Comparison of ENCODE assay signal across 20 mouse cellular contexts in genomic region chr17:46123953-46124700, GRCm38 (mm10). TPM values are rescaled to one million over a fixed set of nuclear protein-coding genes. Genes with fewer than 3 reads are reported as not detected.
DNase-seq lines count a peak whose midpoint lies in the region; ATAC-seq and TF ChIP-seq lines count a peak whose summit lies in the region.
"Had no signal": no experiment of that assay in that cellular context is flagged by ENCODE, and none has a peak within 500 bp of the region (broad histone marks: within the 10 kb centered on the region; RNA-seq: fewer than 3 reads in every experiment).

No protein-coding gene starts in this region.

- H3K9me3 ChIP-seq in heart, embryonic 15.5 days (replicated peaks): no peaks in the 10 kb centered on the region
- H3K9me3 ChIP-seq in stomach, postnatal 0 days (ENCODE audit: control insufficient read depth, low read length): no peaks in the 10 kb centered on the region
- H3K9me3 ChIP-seq: embryonic facial prominence, embryonic 12.5 days; kidney, embryonic 15.5 days; limb, embryonic 12.5 days had no signal

- no peaks in the 10 kb centered on the region for H3K27me3 ChIP-seq in heart, embryonic 15.5 days
- H3K27me3 ChIP-seq in stomach, postnatal 0 days (ENCODE audit: control insufficient read depth, insufficient read depth, low read length): no peaks in the 10 kb centered on the region
- H3K27me3 ChIP-seq: embryonic facial prominence, embryonic 12.5 days; kidney, embryonic 15.5 days; limb, embryonic 12.5 days had no signal

- no peak for ATAC-seq in heart, embryonic 15.5 days (replicated peaks; ENCODE audit: insufficient number of reproducible peaks, insufficient read depth, low FRiP score, low read depth)
- peak; percentile 10; the same call in 1 of the 2 replicates for ATAC-seq in stomach, postnatal 0 days (ENCODE audit: low FRiP score, low TSS enrichment)
- ATAC-seq: forebrain, embryonic 14.5 days; lung, postnatal 0 days had no signal

- no peak overlapping the region for H3K4me3 ChIP-seq in layer of hippocampus, adult 2 months
- no peak overlapping the region for H3K4me3 ChIP-seq in heart, embryonic 15.5 days
- no peak overlapping the region for H3K4me3 ChIP-seq in stomach, postnatal 0 days (ENCODE audit: low read depth, low read length)
- H3K4me3 ChIP-seq: embryonic facial prominence, embryonic 12.5 days; erythroblast, embryonic 14.5 days; kidney, embryonic 15.5 days; limb, embryonic 12.5 days had no signal

- WGBS in heart, embryonic 15.5 days: 68% methylated on average over 12 of the region's 12 CpGs
- WGBS in stomach, postnatal 0 days: 78% methylated on average over 12 of the region's 12 CpGs

- no peak for TF ChIP-seq EP300 in stomach, postnatal 0 days (optimal IDR thresholded peaks at IDR 0.05)

- no peak overlapping the region for H3K9ac ChIP-seq in heart, embryonic 15.5 days
- no peak overlapping the region for H3K9ac ChIP-seq in stomach, postnatal 0 days (ENCODE audit: low read length)
- H3K9ac ChIP-seq: embryonic facial prominence, embryonic 12.5 days; kidney, embryonic 15.5 days; limb, embryonic 12.5 days; liver, embryonic 14.5 days had no signal

- no peak overlapping the region for H3K4me2 ChIP-seq in heart, embryonic 15.5 days
- H3K4me2 ChIP-seq in stomach, postnatal 0 days (replicated peaks; ENCODE audit: low read depth): no peak overlapping the region
- H3K4me2 ChIP-seq: embryonic facial prominence, embryonic 12.5 days; kidney, embryonic 15.5 days; limb, embryonic 12.5 days; midbrain, embryonic 11.5 days had no signal

- peak; percentile 28 for TF ChIP-seq CTCF in layer of hippocampus, adult 2 months (conservative IDR thresholded peaks at IDR 0.05)
- TF ChIP-seq CTCF in stomach, postnatal 0 days (IDR thresholded peaks at IDR 0.05; ENCODE audit: low read depth): 0 out of 2 replicates have a peak, but pooled peaks have one; percentile 6

- H3K27ac ChIP-seq in layer of hippocampus, adult 2 months: no peak overlapping the region
- H3K27ac ChIP-seq in heart, embryonic 15.5 days: peak overlapping the region; percentile 29; the same call in 1 of the 2 replicates
- no peak overlapping the region for H3K27ac ChIP-seq in stomach, postnatal 0 days (replicated peaks)
- H3K27ac ChIP-seq: embryonic facial prominence, embryonic 12.5 days; kidney, embryonic 15.5 days; limb, embryonic 12.5 days; liver, embryonic 14.5 days had no signal

- H3K36me3 ChIP-seq in heart, embryonic 15.5 days: peaks cover 67% of the 10 kb centered on the region
- peaks cover 33% of the 10 kb centered on the region for H3K36me3 ChIP-seq in stomach, postnatal 0 days (ENCODE audit: control insufficient read depth, insufficient read depth, low read length)

- peak; percentile 68 for DNase-seq in gastrocnemius, adult 18-20 months (ENCODE audit: low spot score)
- no peak for DNase-seq in gastrocnemius, postnatal 4 days (ENCODE audit: low spot score in 2 of 2)
- no peak for DNase-seq in layer of hippocampus, adult 2 months (ENCODE audit: low spot score in 2 of 2)
- DNase-seq in layer of hippocampus, adult 9-11 months: no peak
- DNase-seq in stomach, postnatal 0 days (ENCODE audit: low spot score): no peak
- no peak for DNase-seq in T-cell, adult 2 months (ENCODE audit: low spot score)
- DNase-seq in adrenal gland, adult 8-10 months: no peak
- DNase-seq: adrenal gland, postnatal 14 days; cerebellum, adult 11 months; cerebellum, postnatal 10 days; thymus, postnatal 36 days had no signal

- 0 out of 2 replicates have a peak, but pooled peaks cover 7% of the 10 kb centered on the region for H3K4me1 ChIP-seq in heart, embryonic 15.5 days (replicated peaks)
- H3K4me1 ChIP-seq in stomach, postnatal 0 days (replicated peaks; ENCODE audit: control insufficient read depth, insufficient read depth): no peaks in the 10 kb centered on the region
- H3K4me1 ChIP-seq: embryonic facial prominence, embryonic 12.5 days; limb, embryonic 12.5 days had no signal

RNA-seq across cellular contexts. Expression of gene Mrps18a, which starts 13.3 kb away (rescaled TPM):
- 10 to 100 TPM; 86.2 to 99.1 TPM for total RNA-seq in gastrocnemius, adult 18-20 months (2021)
- 10 to 100 TPM; 65.9 to 69.3 TPM for total RNA-seq in gastrocnemius, postnatal 4 days (2021)
- total RNA-seq in layer of hippocampus, adult 2 months (2021): 10 to 100 TPM; 81.1 to 82.5 TPM
- 118 and 121 TPM in 2 replicates for polyA plus RNA-seq in heart, embryonic 15.5 days (2015; fragmentation: Nextera tagmentation; extraction: Ambion mirVana)
- 94.9 and 99.0 TPM in 2 replicates for polyA plus RNA-seq in stomach, postnatal 0 days (2015; fragmentation: Nextera tagmentation; extraction: Ambion mirVana)
- 100 to 1,000 TPM in 2 of 4 experiments, 10 to 100 TPM in 2; 94.5 to 106 (median 101) TPM for total RNA-seq in adrenal gland, adult 8-10 months (2022)

RNA-seq across cellular contexts. Expression of gene Rsph9, which starts 19.9 kb away (rescaled TPM):
- under 1 TPM; 0.47 to 0.57 TPM for total RNA-seq in gastrocnemius, adult 18-20 months (2021)
- 1 to 10 TPM; 1.1 to 1.4 TPM for total RNA-seq in gastrocnemius, postnatal 4 days (2021)
- 10 to 100 TPM; 27.4 to 28.8 TPM for total RNA-seq in layer of hippocampus, adult 2 months (2021)
- 5.8 and 6.9 TPM in 2 replicates for polyA plus RNA-seq in heart, embryonic 15.5 days (2015; fragmentation: Nextera tagmentation; extraction: Ambion mirVana)
- 13.1 and 13.6 TPM in 2 replicates for polyA plus RNA-seq in stomach, postnatal 0 days (2015; fragmentation: Nextera tagmentation; extraction: Ambion mirVana)
- 10 to 100 TPM in 3 of 4 experiments, 1 to 10 TPM in 1; 6.0 to 21.4 (median 15.3) TPM for total RNA-seq in adrenal gland, adult 8-10 months (2022)
- polyA plus RNA-seq: erythroblast, embryonic 14.5 days had no signal

RNA-seq across cellular contexts. Expression of gene Mad2l1bp, which starts 29.2 kb away (rescaled TPM):
- total RNA-seq in gastrocnemius, adult 18-20 months (2021): 10 to 100 TPM; 16.6 to 19.3 TPM
- total RNA-seq in gastrocnemius, postnatal 4 days (2021): 10 to 100 TPM; 15.7 to 17.6 TPM
- 10 to 100 TPM in 1 of 2 experiments, 1 to 10 TPM in 1; 7.9 to 10.5 TPM for total RNA-seq in layer of hippocampus, adult 2 months (2021)
- polyA plus RNA-seq in heart, embryonic 15.5 days (2015; fragmentation: Nextera tagmentation; extraction: Ambion mirVana): 31.4 and 34.4 TPM in 2 replicates
- 35.5 and 35.8 TPM in 2 replicates for polyA plus RNA-seq in stomach, postnatal 0 days (2015; fragmentation: Nextera tagmentation; extraction: Ambion mirVana)
- total RNA-seq in adrenal gland, adult 8-10 months (2022): 10 to 100 TPM; 16.5 to 22.1 (median 18.8) TPM

RNA-seq across cellular contexts. Expression of gene Gtpbp2, which starts 36.7 kb away (rescaled TPM):
- 10 to 100 TPM; 41.0 to 41.4 TPM for total RNA-seq in gastrocnemius, adult 18-20 months (2021)
- total RNA-seq in gastrocnemius, postnatal 4 days (2021): 10 to 100 TPM; 70.2 to 77.6 TPM
- 100 to 1,000 TPM; 118 to 138 TPM for total RNA-seq in layer of hippocampus, adult 2 months (2021)
- polyA plus RNA-seq in heart, embryonic 15.5 days (2015; fragmentation: Nextera tagmentation; extraction: Ambion mirVana): 33.8 and 36.8 TPM in 2 replicates
- 21.2 and 21.6 TPM in 2 replicates for polyA plus RNA-seq in stomach, postnatal 0 days (2015; fragmentation: Nextera tagmentation; extraction: Ambion mirVana)
- total RNA-seq in adrenal gland, adult 8-10 months (2022): 100 to 1,000 TPM in 1 of 4 experiments, 10 to 100 TPM in 3; 69.9 to 108 (median 89.8) TPM
